Mouse (Mus musculus) thymus, postnatal 0 days (tissue): Measurements from ENCODE around the gene Fkbp1a. TPM values are rescaled to one million over a fixed set of nuclear protein-coding genes. Genes with fewer than 3 reads are reported as not detected.

Experiments used
- DNase-seq: peaks from one replicate; pipeline ENCODE4 v3.0.0-alpha.2; 2015; ENCODE audit warnings: low spot score
- polyA plus RNA-seq: library from polyadenylated mRNA; unstranded; fragments of >200 nt; fragmentation: Nextera tagmentation; extraction: Ambion mirVana; gene quantifications from 2 replicates; pipeline ENCODE4 v1.2.1, GENCODE M21; 2015

Fkbp1a gene
- polyA plus RNA-seq, 1 experiment from 2014 or later, result 427 TPM

DNA sequence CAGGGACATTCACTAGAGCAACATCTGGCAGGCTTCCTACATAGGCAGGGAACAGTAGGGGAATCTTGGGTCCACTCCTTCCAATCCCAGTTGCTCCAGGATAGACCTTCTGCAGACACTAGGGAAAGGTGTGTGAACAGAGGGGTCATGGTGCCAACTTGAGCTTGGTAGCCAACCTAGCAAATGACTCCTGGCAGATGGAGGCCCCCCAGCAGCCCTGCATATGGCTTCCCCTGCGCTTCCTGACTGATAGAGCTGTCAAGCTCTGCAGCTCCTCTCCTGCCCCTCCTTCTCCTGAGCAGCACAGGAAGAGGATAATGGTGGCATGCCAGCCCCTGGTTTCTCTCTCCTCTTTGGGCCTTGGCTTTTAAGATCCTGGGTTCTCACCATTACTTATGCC, 66.2 kb downstream of the Fkbp1a start:
- no peak for DNase-seq

GRCm38 (mm10) chr2:151609974-151610373, 67.7 kb downstream of the Fkbp1a start:
- DNase-seq, result no peak

Other genes starting within 250 kb of the Fkbp1a start
- not detected in 2 replicates for gene 4921509C19Rik, start 66.3 kb upstream of the Fkbp1a start, polyA plus RNA-seq
- gene Nsfl1c, start 48.3 kb upstream of the Fkbp1a start, polyA plus RNA-seq, result 169 and 171 TPM in 2 replicates
- gene Sdcbp2, start 30.1 kb downstream of the Fkbp1a start, polyA plus RNA-seq, result 1.3 and 2.3 TPM in 2 replicates
- gene Snph, start 90.1 kb downstream of the Fkbp1a start, polyA plus RNA-seq, result 0.04 and 0.09 TPM in 2 replicates
- gene Rad21l, start 126.0 kb downstream of the Fkbp1a start, polyA plus RNA-seq, result not detected in 2 replicates
- 0.25 and 0.46 TPM in 2 replicates for gene Tmem74b, start 159.5 kb downstream of the Fkbp1a start, polyA plus RNA-seq
- gene Psmf1, start 201.7 kb downstream of the Fkbp1a start, polyA plus RNA-seq, result 52.1 and 55.7 TPM in 2 replicates